Mouse (Mus musculus) liver, embryonic 16.5 days (tissue): ENCODE results near the gene Cyba. TPM values are rescaled to one million over a fixed set of nuclear protein-coding genes. Genes with fewer than 3 reads are reported as not detected.

Experiments
- ATAC-seq: fragments of 200-750 bp; cut with Nextera tagmentation; 2 replicates; pipeline ENCODE4 v1.8.0; 2017; ENCODE audit warnings: low read depth, mild to moderate bottlenecking, moderate number of reproducible peaks, moderate library complexity
- H3K27ac ChIP-seq: fragments of 300-500 bp; sonication (generic); 2 replicates; pipeline ENCODE4 v1.5.1; 2014; ENCODE audit warnings: mild to moderate bottlenecking, low read length
- H3K27me3 ChIP-seq: fragments of 300-500 bp; sonication (generic); 2 replicates; pipeline ENCODE4 v1.6.1; 2014; ENCODE audit warnings: low read depth, low read length, mixed read lengths; ENCODE audit not compliant: control insufficient read depth, insufficient read depth
- H3K36me3 ChIP-seq: fragments of 300-500 bp; sonication (generic); 2 replicates; pipeline ENCODE4 v1.6.1; 2014; ENCODE audit warnings: mild to moderate bottlenecking; ENCODE audit not compliant: control insufficient read depth, insufficient read depth
- H3K4me1 ChIP-seq: fragments of 300-500 bp; sonication (generic); 2 replicates; pipeline ENCODE4 v1.6.1; 2014; ENCODE audit warnings: low read depth, low read length, mixed read lengths; ENCODE audit not compliant: control insufficient read depth
- H3K4me2 ChIP-seq: fragments of 300-500 bp; sonication (generic); 2 replicates; pipeline ENCODE4 v1.6.1; 2014; ENCODE audit warnings: low read depth, low read length, mixed read lengths
- H3K4me3 ChIP-seq: fragments of 300-500 bp; sonication (generic); 2 replicates; pipeline ENCODE4 v1.5.1; 2014; ENCODE audit warnings: low read depth, mild to moderate bottlenecking, low read length
- H3K9ac ChIP-seq: fragments of 300-500 bp; sonication (generic); 2 replicates; pipeline ENCODE4 v1.6.1; 2014; ENCODE audit warnings: low read depth, low read length
- H3K9me3 ChIP-seq: fragments of 300-500 bp; sonication (generic); replicated peaks from 2 replicates; pipeline ENCODE4 v1.6.1; 2016; ENCODE audit warnings: low read length; ENCODE audit not compliant: control insufficient read depth
- WGBS: fragments of 180-500 bp; shearing (Covaris S2); extraction: QIAGEN DNeasy Blood & Tissue Kit; methylation state at CpG from one replicate; pipeline ENCODE4 v1.1.7; 2014; ENCODE audit not compliant: insufficient replicate concordance; 5-methylcytosine and 5-hydroxymethylcytosine counted together
- polyA plus RNA-seq: library from polyadenylated mRNA; unstranded; fragments of >200 nt; fragmentation: Nextera tagmentation; extraction: Ambion mirVana; gene quantifications from 2 replicates; pipeline ENCODE4 v1.2.1, GENCODE M21; 2015

Cyba gene
- polyA plus RNA-seq, 1 experiment from 2014 or later, result 191 TPM

DNA sequence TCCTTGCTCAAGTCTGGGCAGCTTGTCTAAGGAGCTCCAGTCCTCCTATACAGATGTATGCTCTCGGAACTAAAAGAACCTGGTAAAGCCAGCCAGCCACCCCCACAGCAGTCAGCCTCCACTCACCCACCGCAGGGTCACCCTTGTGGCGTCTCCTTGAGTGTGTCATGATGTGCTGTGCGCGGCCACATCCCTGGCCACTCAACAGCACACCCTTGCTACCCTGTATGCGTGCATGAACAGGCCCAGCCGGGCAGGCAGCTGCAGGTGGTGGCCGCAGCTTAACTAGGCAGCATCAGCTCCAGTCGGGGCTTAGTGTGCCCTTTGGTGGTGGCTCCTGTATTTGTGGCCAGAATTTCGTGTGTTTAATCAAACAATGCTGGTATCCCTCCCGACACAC is 24.4 kb upstream of the Cyba start:
- no peaks in the 10 kb centered on the region for H3K9me3 ChIP-seq
- no peak overlapping the region for H3K4me2 ChIP-seq
- peaks cover 34% of the 10 kb centered on the region for H3K27me3 ChIP-seq
- no peak overlapping the region for H3K27ac ChIP-seq
- peaks cover 14% of the 10 kb centered on the region for H3K4me1 ChIP-seq
- 62% methylated on average over 11 of the region's 11 CpGs for whole genome bisulfite sequencing
- H3K36me3 ChIP-seq, result no peaks in the 10 kb centered on the region
- H3K9ac ChIP-seq, result no peak overlapping the region
- ATAC-seq, result no peak
- no peak overlapping the region for H3K4me3 ChIP-seq

DNA sequence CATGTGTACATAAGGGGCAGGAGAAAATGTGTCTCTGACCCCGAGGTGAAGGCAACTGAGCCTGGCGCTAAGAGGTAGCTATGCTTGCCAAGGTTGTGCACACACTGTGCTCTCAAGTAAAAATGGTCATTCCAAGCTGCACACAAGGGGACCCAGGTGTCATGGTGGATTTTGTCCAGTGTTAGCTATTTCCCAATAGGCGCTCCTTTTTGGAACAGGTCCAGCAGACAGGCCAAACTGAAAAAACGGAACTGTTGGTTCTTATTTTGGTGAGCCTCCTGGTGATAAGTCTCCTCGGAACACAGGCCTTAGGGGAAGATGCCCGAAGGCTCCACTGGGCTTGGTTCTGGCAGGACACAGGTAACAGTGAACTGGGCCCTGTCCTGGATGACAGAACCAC is 21.7 kb upstream of the Cyba start:
- H3K36me3 ChIP-seq, result no peaks in the 10 kb centered on the region
- H3K27me3 ChIP-seq, result peaks cover 7% of the 10 kb centered on the region
- no peaks in the 10 kb centered on the region; the same call in 1 of the 2 replicates for H3K4me1 ChIP-seq
- no peak overlapping the region for H3K9ac ChIP-seq
- no peak overlapping the region for H3K27ac ChIP-seq
- H3K9me3 ChIP-seq, result no peaks in the 10 kb centered on the region
- H3K4me2 ChIP-seq, result no peak overlapping the region
- H3K4me3 ChIP-seq, result no peak overlapping the region
- 61% methylated on average over 6 of the region's 6 CpGs for WGBS
- ATAC-seq, result no peak

DNA sequence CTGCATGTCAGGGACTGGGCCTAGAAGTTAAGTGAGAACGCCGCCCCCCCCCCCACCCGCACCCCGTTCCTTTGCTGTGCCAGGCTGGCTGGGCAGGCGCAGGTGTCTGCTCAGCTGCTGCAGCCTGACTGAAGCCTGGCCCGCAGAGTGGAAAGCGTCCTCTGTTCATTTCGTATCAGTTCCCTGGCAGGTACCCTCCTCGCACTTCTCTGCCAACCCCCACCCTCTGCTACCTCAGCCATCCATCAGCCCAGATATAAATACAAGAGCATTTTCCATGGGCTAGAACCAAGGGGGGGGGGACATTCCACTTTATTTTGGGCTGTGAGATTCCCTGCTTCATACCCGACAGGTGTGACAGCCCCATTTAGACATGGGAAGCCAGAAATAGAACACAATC is 19.4 kb upstream of the Cyba start:
- Histone ChIP-seq H3K4me2 (no peak overlapping the region), H3K9ac (no peak overlapping the region), H3K4me1 (no peaks in the 10 kb centered on the region; the same call in 1 of the 2 replicates), H3K36me3 (no peaks in the 10 kb centered on the region), H3K27ac (no peak overlapping the region), H3K27me3 (no peaks in the 10 kb centered on the region), H3K4me3 (no peak overlapping the region), H3K9me3 (no peaks in the 10 kb centered on the region)
- no peak for ATAC-seq
- 72% methylated on average over 10 of the region's 10 CpGs for WGBS

DNA sequence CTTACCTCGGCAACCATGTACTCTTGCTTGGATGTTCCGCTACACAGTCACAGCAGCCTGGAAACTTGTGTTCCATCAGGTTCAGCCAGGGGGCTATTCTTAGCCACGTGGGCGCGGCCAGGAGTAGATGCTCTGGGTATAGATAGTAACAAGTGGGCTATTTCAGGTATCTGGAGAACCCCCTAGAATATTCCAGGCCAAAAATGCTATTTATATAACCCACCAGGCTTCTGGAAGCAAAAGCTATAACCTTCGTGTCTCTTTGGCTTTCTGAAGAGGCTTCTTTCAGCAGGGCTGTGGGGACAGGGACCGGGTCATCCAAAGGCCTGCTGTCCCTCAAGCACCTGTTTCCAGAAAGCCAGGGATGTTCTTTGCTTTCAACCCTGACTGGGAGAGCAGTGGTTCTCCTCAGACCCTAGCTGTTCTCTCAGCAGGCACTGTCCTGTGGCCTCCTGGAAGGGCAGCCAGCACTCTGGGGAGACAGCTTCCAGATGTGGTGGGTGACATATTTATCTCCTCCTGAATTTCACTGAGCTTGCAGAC is 18.5 kb upstream of the Cyba start:
- no peak for ATAC-seq
- Histone ChIP-seq H3K4me2 (no peak overlapping the region), H3K27ac (no peak overlapping the region), H3K27me3 (no peaks in the 10 kb centered on the region), H3K4me3 (no peak overlapping the region), H3K9me3 (no peaks in the 10 kb centered on the region), H3K9ac (no peak overlapping the region), H3K4me1 (no peaks in the 10 kb centered on the region; the same call in 1 of the 2 replicates), H3K36me3 (no peaks in the 10 kb centered on the region)
- WGBS, result 59% methylated on average over 7 of the region's 7 CpGs

DNA sequence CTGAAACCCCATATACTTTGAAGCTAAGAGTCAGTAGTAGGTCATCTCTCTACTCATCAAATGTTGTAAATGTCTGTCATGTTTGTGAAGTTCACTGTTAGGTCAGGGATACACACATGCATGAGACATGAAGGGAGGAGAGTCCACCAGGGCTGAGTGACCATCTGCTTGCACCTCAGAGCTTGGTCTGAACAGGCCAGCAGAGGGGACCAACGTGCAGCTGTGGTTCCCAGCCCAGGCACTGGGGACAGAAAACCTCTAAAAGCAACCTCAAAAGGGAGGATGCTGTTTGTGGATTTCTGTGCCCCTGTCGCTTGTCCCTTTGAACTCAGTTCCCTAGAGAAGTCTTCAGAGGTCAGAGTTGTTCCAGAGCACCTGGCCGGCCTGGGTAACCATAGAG is 12.5 kb upstream of the Cyba start:
- Histone ChIP-seq H3K27me3 (no peaks in the 10 kb centered on the region), H3K4me1 (peaks cover 29% of the 10 kb centered on the region), H3K4me3 (no peak overlapping the region), H3K9me3 (no peaks in the 10 kb centered on the region), H3K9ac (no peak overlapping the region), H3K36me3 (no peaks in the 10 kb centered on the region), H3K4me2 (no peak overlapping the region), H3K27ac (no peak overlapping the region)
- no peak for ATAC-seq
- WGBS, result 53% methylated on average over 3 of the region's 3 CpGs

DNA sequence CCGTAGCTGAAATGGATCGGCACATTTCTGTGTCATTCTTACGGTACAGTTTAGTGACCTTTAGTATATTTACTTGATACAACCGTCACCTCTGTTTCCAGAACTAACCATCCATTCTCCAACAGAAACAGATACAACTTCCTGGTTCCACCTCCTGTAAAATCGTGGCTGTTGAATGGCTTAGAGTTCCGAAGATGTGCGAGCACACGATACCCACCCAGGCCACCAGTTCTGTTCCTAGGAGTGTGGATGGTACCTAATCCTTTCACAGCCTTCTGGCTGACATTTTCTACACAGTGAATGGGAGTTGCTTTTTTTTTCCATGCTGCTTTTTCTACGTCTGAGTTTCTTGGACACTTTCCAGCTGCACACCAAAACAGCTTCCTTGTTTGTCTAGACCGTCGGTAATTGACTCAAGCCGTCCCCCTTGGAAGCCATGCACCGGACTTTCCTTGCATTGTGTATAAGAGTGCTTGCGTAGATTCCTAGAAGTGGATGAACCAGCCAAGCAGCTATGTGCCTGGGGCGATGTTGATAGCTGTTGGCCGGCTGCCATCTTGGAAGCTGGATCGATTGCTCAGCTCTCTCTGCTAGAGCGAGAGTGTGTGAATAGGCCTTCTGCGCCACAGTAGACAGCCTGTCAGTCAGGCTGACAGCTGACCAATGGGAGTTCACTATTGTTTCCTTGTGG is 11.5 kb upstream of the Cyba start:
- Histone ChIP-seq H3K27ac (peak overlapping the region; percentile 93), H3K9ac (peak overlapping the region; percentile 89), H3K27me3 (no peaks in the 10 kb centered on the region), H3K4me3 (peak overlapping the region; percentile 87), H3K36me3 (no peaks in the 10 kb centered on the region; the same call in 1 of the 2 replicates), H3K4me2 (peak overlapping the region; percentile 99), H3K9me3 (no peaks in the 10 kb centered on the region), H3K4me1 (peaks cover 29% of the 10 kb centered on the region)
- WGBS, result 8% methylated on average over 19 of the region's 19 CpGs
- ATAC-seq, result peak; percentile 23

DNA sequence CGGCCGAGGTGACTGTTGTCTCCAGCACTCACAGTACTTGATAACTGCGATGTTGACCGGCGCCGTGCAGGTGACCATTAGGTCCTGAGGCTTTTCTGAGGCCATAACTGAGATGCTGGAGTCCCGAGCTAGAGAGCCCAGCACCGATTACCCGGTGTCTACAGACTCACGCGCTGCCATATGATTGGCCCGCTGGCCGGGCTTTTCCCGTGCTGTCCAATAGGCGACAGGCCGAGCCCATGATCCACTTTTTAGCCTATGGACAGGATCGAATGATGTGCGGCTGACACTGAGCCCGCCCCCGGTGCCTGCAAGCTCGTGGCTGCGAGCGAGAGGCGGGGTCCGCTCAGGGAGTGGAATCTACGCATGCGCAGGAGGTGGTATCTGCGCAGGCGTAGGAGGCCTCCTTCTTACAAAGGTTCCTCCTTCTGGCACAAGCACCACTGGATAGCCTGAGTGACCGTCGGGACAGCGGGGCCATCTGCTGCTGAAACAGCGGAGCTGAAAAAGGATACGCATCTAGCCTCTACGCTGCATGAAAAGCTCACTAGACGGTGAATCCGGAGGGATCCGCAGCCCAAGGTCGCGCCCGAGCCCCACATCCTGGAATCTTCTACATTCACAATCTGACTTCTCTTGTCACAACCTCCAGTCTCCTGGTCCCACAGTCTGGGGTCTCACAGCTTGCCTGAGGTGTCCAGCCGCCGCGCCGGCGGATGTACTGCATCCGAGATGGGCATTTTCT is 10.7 kb upstream of the Cyba start, which contains the start of gene Mvd:
TSS of gene Mvd (minus strand) at position 161 of the 745 bp plus-strand sequence.
- ATAC-seq, result peak; percentile 98
- peak within 1 kb of the TSS; percentile 99 for H3K4me2 ChIP-seq
- H3K4me1 ChIP-seq, result peaks cover 29% of the 10 kb centered on the region
- H3K27me3 ChIP-seq, result no peaks in the 10 kb centered on the region
- H3K4me3 ChIP-seq, result peak within 1 kb of the TSS; percentile 87
- H3K9ac ChIP-seq, result peak within 1 kb of the TSS; percentile 89
- under 1% methylated on average over 47 of the region's 47 CpGs for WGBS
- H3K36me3 ChIP-seq, result no peaks in the 10 kb centered on the region; the same call in 1 of the 2 replicates
- H3K9me3 ChIP-seq, result no peaks in the 10 kb centered on the region
- H3K27ac ChIP-seq, result peak within 1 kb of the TSS; percentile 93

DNA sequence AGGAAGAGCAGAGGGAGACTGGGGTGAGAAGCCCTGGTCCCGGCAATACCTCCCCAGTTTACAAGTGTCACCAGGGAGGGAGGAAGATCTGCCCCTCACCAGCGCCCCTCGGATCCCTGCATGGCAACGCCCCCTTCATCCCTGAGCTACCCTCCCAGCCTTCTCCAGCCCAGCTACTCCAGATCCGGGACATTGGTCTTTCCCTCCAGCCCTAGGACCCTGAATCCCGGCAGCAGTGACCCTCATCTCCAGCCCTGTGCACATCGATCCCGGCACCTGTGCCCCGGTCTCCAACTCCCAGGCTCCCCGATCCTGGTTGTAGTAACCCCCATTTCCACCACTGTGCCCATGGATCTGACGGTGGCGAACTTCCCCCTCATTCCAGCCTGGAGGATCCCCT is 10.1 kb upstream of the Cyba start:
- Histone ChIP-seq H3K27me3 (no peaks in the 10 kb centered on the region), H3K36me3 (no peaks in the 10 kb centered on the region; the same call in 1 of the 2 replicates), H3K27ac (peak overlapping the region; percentile 66), H3K4me3 (peak overlapping the region; percentile 87), H3K9me3 (no peaks in the 10 kb centered on the region), H3K9ac (peak overlapping the region; percentile 71), H3K4me1 (peaks cover 29% of the 10 kb centered on the region), H3K4me2 (peak overlapping the region; percentile 99)
- under 1% methylated on average over 12 of the region's 12 CpGs for WGBS
- ATAC-seq, result no peak

DNA sequence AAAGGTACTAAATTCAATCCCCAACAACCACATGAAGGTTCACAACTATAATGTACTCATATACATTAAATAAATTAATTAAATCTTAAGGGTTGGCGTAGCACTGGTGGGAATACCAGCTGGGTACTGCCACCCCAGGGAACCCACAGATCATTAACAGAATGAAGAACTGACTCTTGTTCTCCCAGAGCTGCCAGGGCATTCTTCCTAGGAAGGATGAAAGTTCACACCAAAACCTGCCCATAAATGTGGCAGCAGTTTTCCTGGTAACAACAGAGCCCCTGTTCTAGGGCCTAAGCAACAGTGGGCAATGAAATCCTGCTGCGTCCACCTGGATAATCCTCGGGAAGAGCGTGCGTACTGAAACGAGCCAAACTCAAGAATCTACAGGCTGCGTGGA is 9.6 kb upstream of the Cyba start:
- H3K27me3 ChIP-seq, result no peaks in the 10 kb centered on the region
- 49% methylated on average over 7 of the region's 7 CpGs for WGBS
- H3K9me3 ChIP-seq, result no peaks in the 10 kb centered on the region
- no peak overlapping the region for H3K27ac ChIP-seq
- peaks cover 29% of the 10 kb centered on the region for H3K4me1 ChIP-seq
- ATAC-seq, result no peak
- H3K9ac ChIP-seq, result peak overlapping the region; percentile 71
- no peaks in the 10 kb centered on the region; the same call in 1 of the 2 replicates for H3K36me3 ChIP-seq
- peak overlapping the region; percentile 99 for H3K4me2 ChIP-seq
- H3K4me3 ChIP-seq, result peak overlapping the region; percentile 87
